Mouse (Mus musculus) ovary, postnatal 14 days (tissue): Measurements from ENCODE around the gene Slc39a8.

Experiments used
- DNase-seq: peaks from one replicate; pipeline ENCODE4 v3.0.0; 2022; ENCODE audit warnings: low spot score

The Slc39a8 gene

DNA sequence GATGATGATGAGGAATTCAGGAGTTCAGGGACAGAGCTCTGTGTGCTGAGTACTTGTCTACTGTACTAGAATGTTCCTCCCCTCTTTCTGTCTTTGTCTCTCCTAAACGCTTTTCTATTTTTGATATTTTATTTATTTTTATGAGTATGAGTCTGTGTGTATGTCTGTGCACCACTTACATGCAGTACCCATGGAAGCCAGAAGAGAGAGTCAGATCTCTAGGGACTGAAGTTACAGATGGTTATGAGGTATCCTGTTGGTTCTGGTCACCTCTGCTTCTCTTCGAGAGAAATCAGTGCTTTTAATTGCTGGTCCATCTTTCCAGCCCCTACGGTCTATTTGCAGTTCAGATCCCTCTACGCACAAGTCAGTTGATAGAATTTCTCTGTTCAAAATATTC is 90.9 kb downstream of the Slc39a8 start:
- DNase-seq = no peak

GRCm38 (mm10) chr3:135918566-135919180 is 93.6 kb downstream of the Slc39a8 start:
- DNase-seq = no peak

DNA sequence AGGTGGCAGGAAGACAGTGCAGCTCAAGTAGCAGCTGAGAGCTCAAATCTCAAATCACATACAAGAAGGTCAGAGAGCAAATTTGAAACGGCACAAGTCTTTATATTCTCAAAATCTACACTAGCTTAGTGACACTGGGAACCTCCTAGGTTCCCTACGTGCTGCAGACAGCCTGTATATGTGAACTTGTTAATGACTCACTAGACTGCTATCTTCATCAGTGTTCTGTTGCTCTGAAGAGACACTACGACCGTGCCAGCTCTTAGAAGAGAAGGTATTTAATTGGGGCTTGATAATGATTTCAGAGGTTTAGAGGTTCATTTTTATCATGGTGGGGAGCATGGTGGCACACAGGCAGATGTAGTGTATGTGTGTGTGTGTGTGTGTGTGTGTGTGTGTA is 94.2 kb downstream of the Slc39a8 start:
- no peak for DNase-seq

DNA sequence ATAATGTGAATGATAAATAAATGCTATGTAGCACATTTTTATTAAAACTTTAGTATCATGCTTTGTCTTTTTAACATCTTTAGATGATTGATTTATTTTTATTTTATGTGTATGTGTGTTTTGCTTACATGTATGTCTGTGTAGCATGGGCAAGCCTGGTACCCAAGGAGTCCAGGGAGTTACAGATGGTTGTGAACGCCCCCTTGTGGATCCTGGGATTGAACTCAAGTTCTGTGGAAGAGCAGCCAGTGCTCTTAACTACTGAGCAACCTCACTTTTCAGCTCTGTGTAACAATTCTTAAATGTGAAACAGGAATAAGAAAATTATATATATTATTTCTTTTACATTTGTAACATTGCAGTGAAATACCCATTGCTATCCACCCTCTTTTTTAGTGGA is 101.7 kb downstream of the Slc39a8 start:
- DNase-seq = no peak

GRCm38 (mm10) chr3:135928184-135928583 is 103.1 kb downstream of the Slc39a8 start:
- DNase-seq = no peak

DNA sequence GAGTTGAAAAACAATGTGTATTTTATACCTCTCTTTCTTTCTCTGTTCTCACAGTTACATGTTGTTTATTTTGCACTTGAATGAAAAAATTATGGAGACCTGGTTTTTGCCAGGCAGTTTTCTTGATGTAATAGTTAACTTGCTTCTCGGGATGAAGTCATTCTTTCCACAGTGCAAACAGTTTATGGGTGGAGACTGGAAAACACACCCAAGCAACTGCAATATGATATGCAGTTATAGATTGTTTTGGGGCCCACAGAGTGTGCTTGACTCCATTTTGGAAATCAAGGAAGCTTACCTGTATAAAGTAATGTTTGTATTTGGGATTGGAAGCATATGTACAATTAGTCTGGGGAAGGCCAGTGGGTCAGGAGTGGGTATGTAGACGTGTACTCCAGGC is 112.4 kb downstream of the Slc39a8 start:
- no peak for DNase-seq
